Mouse (Mus musculus) heart, embryonic 11.5 days (tissue): ENCODE data around the gene Lgals2. TPM values are rescaled to one million over a fixed set of nuclear protein-coding genes. Genes with fewer than 3 reads are reported as not detected.

Experiments used
- ATAC-seq: fragments of 200-750 bp; cut with Nextera tagmentation; replicated peaks from 2 replicates; pipeline ENCODE4 v1.8.0; 2017; ENCODE audit warnings: moderate library complexity; ENCODE audit not compliant: insufficient number of reproducible peaks, low FRiP score, low TSS enrichment
- H3K27ac ChIP-seq: fragments of 300-500 bp; sonication (generic); 2 replicates; pipeline ENCODE4 v1.5.1; 2014; ENCODE audit warnings: mild to moderate bottlenecking, low read depth, low read length
- H3K27me3 ChIP-seq: fragments of 300-500 bp; sonication (generic); 2 replicates; pipeline ENCODE4 v1.6.1; 2014; ENCODE audit warnings: mild to moderate bottlenecking, low read length, mixed read lengths; ENCODE audit not compliant: control insufficient read depth, insufficient read depth
- H3K36me3 ChIP-seq: fragments of 300-500 bp; sonication (generic); 2 replicates; pipeline ENCODE4 v1.6.1; 2014; ENCODE audit warnings: mild to moderate bottlenecking, low read length, moderate library complexity, mixed read lengths; ENCODE audit not compliant: control insufficient read depth, insufficient read depth
- H3K4me1 ChIP-seq: fragments of 300-500 bp; sonication (generic); 2 replicates; pipeline ENCODE4 v1.6.1; 2014; ENCODE audit warnings: low read length; ENCODE audit not compliant: control insufficient read depth, insufficient read depth
- H3K4me2 ChIP-seq: fragments of 300-500 bp; sonication (generic); 2 replicates; pipeline ENCODE4 v1.6.1; 2014; ENCODE audit warnings: mild to moderate bottlenecking, moderate library complexity
- H3K4me3 ChIP-seq: fragments of 300-500 bp; sonication (generic); 2 replicates; pipeline ENCODE4 v1.5.1; 2014; ENCODE audit warnings: low read depth, low read length
- H3K9ac ChIP-seq: fragments of 300-500 bp; sonication (generic); 2 replicates; pipeline ENCODE4 v1.6.1; 2014; ENCODE audit warnings: mild to moderate bottlenecking, low read depth, low read length, moderate library complexity
- H3K9me3 ChIP-seq: fragments of 300-500 bp; sonication (generic); replicated peaks from 2 replicates; pipeline ENCODE4 v1.6.1; 2016; ENCODE audit warnings: low read length; ENCODE audit not compliant: control insufficient read depth
- WGBS: fragments of 180-500 bp; shearing (Covaris S2); extraction: QIAGEN DNeasy Blood & Tissue Kit; methylation state at CpG from one replicate; pipeline ENCODE4 v1.1.7; 2014; ENCODE audit not compliant: insufficient replicate concordance; 5-methylcytosine and 5-hydroxymethylcytosine counted together
- polyA plus RNA-seq: library from polyadenylated mRNA; unstranded; fragments of >200 nt; fragmentation: Nextera tagmentation; extraction: Ambion mirVana; gene quantifications from 2 replicates; pipeline ENCODE4 v1.2.1, GENCODE M21; 2014

Gene Lgals2
- polyA plus RNA-seq, 1 experiment from 2014 or later, result 0.49 TPM

DNA sequence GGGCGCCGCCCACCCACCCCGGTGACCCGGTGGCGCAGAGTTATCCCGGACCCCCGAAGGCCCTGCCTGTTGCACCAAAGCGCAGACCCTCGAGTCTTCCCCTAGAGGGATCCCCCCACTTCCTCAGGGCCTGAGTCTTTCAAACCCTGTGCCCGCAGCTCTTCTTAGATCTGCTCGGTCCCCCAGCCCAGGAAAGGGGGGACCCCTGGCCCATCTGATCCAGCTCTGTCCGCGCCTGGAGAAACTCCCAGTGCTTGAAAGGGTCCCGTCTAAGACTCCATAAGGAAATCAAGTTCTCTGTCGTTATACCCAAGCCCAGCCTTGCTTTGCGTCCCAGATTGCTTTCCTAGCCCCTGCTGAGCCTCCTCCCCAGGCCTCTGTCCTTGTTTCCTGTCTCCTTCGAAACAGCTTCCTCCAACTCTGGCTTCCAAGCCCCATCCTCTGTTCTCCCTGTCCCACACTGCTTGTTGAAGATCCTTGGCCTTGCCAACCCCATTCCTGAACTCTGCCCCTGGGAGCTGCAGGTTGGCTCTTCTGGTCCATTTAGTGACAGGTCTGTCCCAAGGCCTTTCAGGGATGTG, 22.6 kb upstream of the Lgals2 start:
- Histone ChIP-seq H3K9me3 (no peaks in the 10 kb centered on the region), H3K27me3 (no peaks in the 10 kb centered on the region), H3K36me3 (peaks cover 14% of the 10 kb centered on the region), H3K9ac (peak overlapping the region; percentile 83), H3K4me2 (peak overlapping the region; percentile 95), H3K4me1 (peaks cover 18% of the 10 kb centered on the region), H3K27ac (peak overlapping the region; percentile 97), H3K4me3 (peak overlapping the region; percentile 85)
- WGBS, result under 1% methylated on average over 17 of the region's 17 CpGs
- ATAC-seq, result peak; percentile 4; the same call in 1 of the 2 replicates

DNA sequence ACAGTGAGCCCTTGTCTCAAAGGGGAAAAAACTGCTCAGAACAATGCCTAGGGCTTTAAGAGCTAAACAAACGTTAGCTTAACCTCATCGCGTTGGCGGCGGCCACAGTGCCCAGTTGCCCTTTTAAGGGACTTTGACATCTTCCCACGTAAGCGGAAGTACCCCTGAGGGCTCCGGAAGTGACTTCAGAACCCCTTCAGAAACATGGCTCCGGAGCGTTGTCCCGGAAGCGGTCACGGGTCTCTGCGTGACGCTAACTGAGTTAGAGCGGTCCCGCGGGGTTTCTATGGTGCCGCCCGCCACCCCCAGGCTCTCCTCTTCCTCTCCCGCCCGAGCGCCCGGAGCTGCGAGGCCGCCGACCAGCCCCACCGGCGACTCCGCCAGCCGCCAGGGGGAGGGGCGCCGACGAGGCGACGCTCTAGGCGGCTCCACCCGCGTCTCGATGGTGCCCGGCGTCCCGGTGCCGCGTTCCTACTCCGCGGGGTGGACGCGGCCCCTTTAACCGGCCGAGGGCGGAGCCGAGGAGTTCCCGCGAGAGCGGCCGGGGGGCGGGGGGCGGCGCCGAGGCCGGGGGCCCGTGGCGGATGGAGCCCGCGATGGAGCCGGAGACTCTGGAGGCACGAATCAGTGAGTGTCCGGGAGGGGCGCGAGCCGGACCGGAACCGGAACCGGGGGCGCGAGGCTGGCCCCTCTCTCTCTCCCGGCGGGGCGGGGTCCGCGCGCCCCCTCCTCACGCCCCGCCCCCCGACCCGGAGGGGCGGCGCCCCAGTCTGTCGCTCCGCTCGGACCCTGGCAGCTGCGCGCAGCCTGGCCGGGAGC, 21.9 kb upstream of the Lgals2 start, which contains the start of gene Gga1:
Gene Gga1 (plus strand): TSS at position 200 of the 819 bp plus-strand sequence.
- H3K36me3 ChIP-seq, result peaks cover 9% of the 10 kb centered on the region
- peak; percentile 88 for ATAC-seq
- H3K27ac ChIP-seq, result peak within 1 kb of the TSS; percentile 97
- H3K9me3 ChIP-seq, result no peaks in the 10 kb centered on the region
- H3K27me3 ChIP-seq, result no peaks in the 10 kb centered on the region
- under 1% methylated on average over 72 of the region's 95 CpGs for WGBS
- peak within 1 kb of the TSS; percentile 83 for H3K9ac ChIP-seq
- H3K4me3 ChIP-seq, result peak within 1 kb of the TSS; percentile 85
- H3K4me2 ChIP-seq, result peak within 1 kb of the TSS; percentile 95
- peaks cover 19% of the 10 kb centered on the region for H3K4me1 ChIP-seq

DNA sequence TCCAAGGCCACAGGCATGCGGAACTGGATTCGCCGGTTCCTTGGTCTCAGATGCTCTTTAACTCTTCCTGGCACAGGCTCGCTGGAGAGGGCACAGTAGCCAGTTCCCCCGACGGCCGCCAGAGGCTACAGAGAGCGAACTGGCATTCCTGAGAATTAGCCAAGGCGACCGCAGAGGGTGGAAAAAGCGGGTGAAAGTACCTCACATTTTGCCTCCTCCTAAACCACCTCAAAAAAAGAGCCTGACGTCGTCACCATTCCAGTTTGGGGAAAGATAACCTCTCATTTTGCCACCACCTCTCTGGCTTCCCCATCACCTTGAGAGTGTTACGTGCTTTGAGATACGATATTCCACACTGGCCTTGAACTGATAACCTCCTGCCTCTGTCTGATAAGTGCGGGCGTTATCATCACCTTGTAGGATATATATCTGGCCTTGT, 20.9 kb upstream of the Lgals2 start:
- Histone ChIP-seq H3K4me1 (peaks cover 21% of the 10 kb centered on the region), H3K4me3 (peak overlapping the region; percentile 85), H3K27me3 (no peaks in the 10 kb centered on the region), H3K9ac (peak overlapping the region; percentile 83), H3K9me3 (no peaks in the 10 kb centered on the region), H3K36me3 (peaks cover 3% of the 10 kb centered on the region; the same call in 1 of the 2 replicates), H3K4me2 (peak overlapping the region; percentile 95), H3K27ac (peak overlapping the region; percentile 97)
- WGBS, result under 1% methylated on average over 17 of the region's 17 CpGs
- ATAC-seq, result no peak

DNA sequence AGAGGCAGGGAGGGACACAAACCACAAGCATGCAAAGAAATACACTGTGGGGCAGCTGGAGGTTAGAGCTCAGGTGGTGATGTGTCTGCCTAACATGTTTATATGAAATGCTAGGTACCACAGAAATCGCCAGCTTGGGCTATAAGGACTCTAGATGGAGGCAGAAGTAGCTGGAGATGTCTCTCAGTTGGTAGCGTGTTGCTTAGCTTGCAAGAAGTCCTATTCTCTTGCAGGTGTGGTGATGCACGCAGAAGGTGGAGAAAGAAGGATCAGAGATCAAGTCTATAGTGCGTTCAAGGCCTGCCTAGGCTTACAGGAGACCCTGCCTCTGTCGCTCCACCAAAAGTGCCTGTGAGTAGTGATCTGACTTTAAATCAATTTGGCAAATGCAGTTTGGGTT, 20.2 kb upstream of the Lgals2 start:
- H3K36me3 ChIP-seq, result no peaks in the 10 kb centered on the region
- peak overlapping the region; percentile 83 for H3K9ac ChIP-seq
- H3K27ac ChIP-seq, result peak overlapping the region; percentile 97; the same call in 1 of the 2 replicates
- H3K4me1 ChIP-seq, result peaks cover 21% of the 10 kb centered on the region
- no peaks in the 10 kb centered on the region for H3K9me3 ChIP-seq
- no peaks in the 10 kb centered on the region for H3K27me3 ChIP-seq
- WGBS, result 76% methylated on average over 5 of the region's 5 CpGs
- H3K4me2 ChIP-seq, result peak overlapping the region; percentile 95
- H3K4me3 ChIP-seq, result no peak overlapping the region
- no peak for ATAC-seq

DNA sequence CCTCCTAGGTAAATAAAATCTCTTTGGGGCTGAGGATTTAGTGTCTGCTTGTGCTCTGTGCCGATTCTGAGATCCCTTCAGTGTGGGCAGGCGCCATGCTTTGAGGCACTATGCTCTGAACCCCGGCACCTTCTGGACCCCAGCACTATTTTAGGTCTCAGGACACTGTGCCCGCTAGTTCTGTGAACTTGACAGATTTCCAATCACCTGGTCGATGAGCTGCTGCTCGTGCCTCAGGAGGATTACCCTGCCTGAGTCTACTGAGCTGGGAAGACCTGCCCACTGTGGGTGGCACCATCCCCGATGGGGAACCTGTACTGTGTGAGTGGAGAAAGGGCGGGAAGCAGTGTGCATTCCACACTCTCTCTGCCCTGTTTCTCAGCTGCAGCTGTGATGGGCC, 19.7 kb upstream of the Lgals2 start:
- Histone ChIP-seq H3K4me2 (no peak overlapping the region), H3K27me3 (no peaks in the 10 kb centered on the region), H3K9ac (0 out of 2 replicates have a peak overlapping the region, but pooled peaks have one; percentile 11), H3K4me3 (no peak overlapping the region), H3K4me1 (peaks cover 21% of the 10 kb centered on the region), H3K36me3 (no peaks in the 10 kb centered on the region), H3K9me3 (no peaks in the 10 kb centered on the region), H3K27ac (no peak overlapping the region)
- ATAC-seq, result no peak
- 75% methylated on average over 8 of the region's 8 CpGs for WGBS

DNA sequence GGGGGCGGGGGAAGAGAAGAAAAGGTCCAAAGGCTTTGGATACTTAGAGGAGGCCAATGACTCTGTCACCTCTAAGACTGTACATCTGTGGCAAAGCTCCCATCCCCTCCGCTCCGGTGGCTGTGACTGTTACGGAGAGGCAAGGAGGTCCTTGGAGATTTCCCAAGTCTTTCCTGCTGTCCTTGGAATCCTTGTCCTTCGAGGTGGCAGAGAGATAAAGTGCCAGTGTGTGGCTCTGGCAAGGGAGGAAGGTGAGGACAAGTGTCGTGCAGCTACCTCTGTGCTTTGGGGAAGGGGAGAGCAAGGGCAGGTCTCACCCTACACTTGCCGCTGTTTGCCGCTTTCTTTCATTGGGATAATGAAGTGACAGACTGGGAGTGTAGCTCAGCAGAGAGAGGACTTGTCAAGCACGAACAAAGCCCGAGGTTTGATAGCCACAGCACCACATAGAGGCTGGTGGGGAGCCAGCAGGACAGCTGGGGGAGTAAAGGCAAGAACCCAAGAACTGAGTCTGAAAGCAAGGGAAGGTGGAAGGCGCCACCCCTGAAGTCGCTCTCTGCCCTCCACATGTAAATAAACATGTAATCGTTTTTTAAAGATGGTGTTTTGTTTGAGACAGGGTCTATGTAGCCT, 18.6 kb upstream of the Lgals2 start:
- Histone ChIP-seq H3K4me3 (no peak overlapping the region), H3K36me3 (no peaks in the 10 kb centered on the region), H3K4me2 (no peak overlapping the region), H3K27ac (no peak overlapping the region), H3K27me3 (no peaks in the 10 kb centered on the region), H3K9me3 (no peaks in the 10 kb centered on the region), H3K4me1 (peaks cover 15% of the 10 kb centered on the region), H3K9ac (peak overlapping the region; percentile 23; the same call in 1 of the 2 replicates)
- 42% methylated on average over 13 of the region's 13 CpGs for WGBS
- no peak for ATAC-seq

DNA sequence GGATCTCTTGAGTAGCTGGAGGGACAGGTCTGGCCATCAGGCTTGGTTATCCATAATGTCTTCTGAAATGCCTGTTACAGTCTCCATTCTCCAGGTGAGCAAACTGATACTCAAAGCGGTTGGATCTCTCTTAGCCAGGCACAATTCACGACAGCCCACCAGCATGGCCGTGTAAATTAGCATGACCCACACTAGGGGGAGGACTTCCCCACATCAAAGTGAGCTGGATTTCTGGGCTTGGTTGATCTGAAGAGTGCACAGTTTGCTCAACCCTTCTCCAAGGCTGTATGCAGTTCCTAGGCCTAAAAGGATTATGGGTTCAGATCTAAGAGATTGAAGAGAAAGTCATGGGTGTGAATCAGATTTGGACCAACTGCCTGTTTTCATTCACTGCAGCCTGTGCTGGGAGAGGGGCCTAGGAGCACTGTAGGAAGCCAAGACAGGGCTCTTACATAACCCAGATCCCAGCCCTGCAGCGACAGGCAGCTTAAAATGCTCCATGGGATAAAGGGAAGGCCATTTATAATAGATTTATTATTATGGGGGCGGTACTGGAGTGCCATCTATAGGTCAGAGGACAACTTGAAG, 16.8 kb upstream of the Lgals2 start:
- Histone ChIP-seq H3K9ac (no peak overlapping the region), H3K27me3 (no peaks in the 10 kb centered on the region), H3K36me3 (no peaks in the 10 kb centered on the region), H3K4me3 (no peak overlapping the region), H3K4me1 (peaks cover 13% of the 10 kb centered on the region), H3K9me3 (no peaks in the 10 kb centered on the region), H3K4me2 (no peak overlapping the region), H3K27ac (no peak overlapping the region)
- no peak for ATAC-seq
- WGBS, result 48% methylated on average over 5 of the region's 5 CpGs

DNA sequence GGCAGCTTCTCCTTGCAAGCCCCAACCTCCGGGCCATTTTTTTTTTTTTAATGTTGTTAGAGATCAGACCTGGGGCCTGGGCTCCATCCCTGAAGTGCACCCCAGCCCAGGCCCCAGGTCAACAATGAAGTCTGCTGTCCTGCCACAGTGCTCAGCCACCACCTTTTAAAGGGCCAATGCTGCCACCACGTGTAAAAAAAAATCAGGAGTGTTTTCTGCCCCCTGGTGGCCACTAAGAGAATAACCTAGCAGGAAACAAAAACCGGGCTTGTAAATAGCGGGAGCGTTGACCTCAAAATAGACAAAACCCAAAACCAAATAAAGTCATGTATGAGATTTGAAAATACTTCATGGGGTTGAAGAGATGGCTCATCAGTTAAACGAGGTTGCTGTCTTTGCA, 14.4 kb upstream of the Lgals2 start:
- Histone ChIP-seq H3K27ac (no peak overlapping the region), H3K9me3 (no peaks in the 10 kb centered on the region), H3K27me3 (no peaks in the 10 kb centered on the region), H3K9ac (no peak overlapping the region), H3K36me3 (no peaks in the 10 kb centered on the region), H3K4me2 (no peak overlapping the region), H3K4me1 (peaks cover 7% of the 10 kb centered on the region; the same call in 1 of the 2 replicates), H3K4me3 (no peak overlapping the region)
- 24% methylated on average over 6 of the region's 6 CpGs for WGBS
- ATAC-seq, result no peak
